Mouse (Mus musculus): Measurements from ENCODE around the gene Slc12a7. TPM values are rescaled to one million over a fixed set of nuclear protein-coding genes. Genes with fewer than 3 reads are reported as not detected.

Gene Slc12a7
- polyA plus RNA-seq, 1 experiment from 2014 or later: 9.2 TPM

DNA sequence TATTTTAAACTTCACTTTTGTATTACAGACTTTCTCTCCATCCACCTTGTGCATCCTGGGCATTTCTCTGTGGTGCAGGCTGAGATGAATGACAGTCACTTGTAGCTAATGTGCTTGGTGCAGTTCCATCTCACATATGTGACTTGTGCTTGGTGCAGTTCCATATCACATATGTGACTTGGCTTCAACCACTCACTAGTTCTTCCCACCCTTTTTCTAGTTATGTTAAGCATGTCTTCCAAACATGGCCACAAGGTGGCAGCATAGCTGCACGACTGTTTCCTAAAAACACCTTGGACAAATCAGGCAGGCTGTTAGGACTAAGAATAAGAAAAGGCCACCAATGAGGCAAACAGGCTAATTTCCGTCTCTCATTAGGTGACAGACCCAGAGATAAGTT, 14.7 kb upstream of the Slc12a7 start:
- ATAC-seq (ENCODE audit: insufficient read depth): no peak
- WGBS (ENCODE audit: insufficient replicate concordance): 4% methylated on average over 2 of the region's 2 CpGs
- H3K36me3 ChIP-seq (replicated peaks): no peaks in the 10 kb centered on the region
- H3K4me2 ChIP-seq: no peak overlapping the region
- H3K4me3 ChIP-seq (replicated peaks): no peak overlapping the region
- no peaks in the 10 kb centered on the region for H3K27me3 ChIP-seq
- H3K4me1 ChIP-seq (replicated peaks): no peaks in the 10 kb centered on the region
- no peak overlapping the region for H3K27ac ChIP-seq (replicated peaks)
- no peaks in the 10 kb centered on the region for H3K9me3 ChIP-seq (replicated peaks)
- no peak overlapping the region for H3K9ac ChIP-seq

DNA sequence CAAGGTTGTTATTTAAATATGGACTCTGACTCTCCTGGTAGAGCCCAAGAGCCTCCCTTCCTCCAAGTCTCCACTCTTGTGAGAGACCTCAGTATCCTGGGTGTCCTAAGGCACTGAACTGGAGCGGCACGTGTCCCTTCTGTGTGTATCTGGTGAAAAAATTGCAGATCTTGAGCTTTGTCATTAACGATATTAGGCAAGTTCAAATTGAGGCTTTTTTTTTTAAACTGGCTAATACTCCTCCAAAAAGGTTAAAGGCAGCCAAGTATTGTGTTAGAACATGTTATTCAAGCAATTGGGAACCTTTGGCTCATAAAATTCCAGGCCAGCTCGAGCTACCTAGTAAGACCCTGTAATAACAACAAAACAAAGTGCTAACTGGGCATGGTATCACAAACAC, 12.7 kb upstream of the Slc12a7 start:
- Histone ChIP-seq H3K4me3 (replicated peaks) (no peak overlapping the region), H3K9me3 (replicated peaks) (no peaks in the 10 kb centered on the region), H3K4me2 (no peak overlapping the region), H3K36me3 (replicated peaks) (no peaks in the 10 kb centered on the region), H3K27ac (replicated peaks) (no peak overlapping the region), H3K4me1 (replicated peaks) (no peaks in the 10 kb centered on the region), H3K27me3 (no peaks in the 10 kb centered on the region), H3K9ac (no peak overlapping the region)
- ATAC-seq (ENCODE audit: insufficient read depth): no peak
- 68% methylated on average over 4 of the region's 4 CpGs for WGBS (ENCODE audit: insufficient replicate concordance)

DNA sequence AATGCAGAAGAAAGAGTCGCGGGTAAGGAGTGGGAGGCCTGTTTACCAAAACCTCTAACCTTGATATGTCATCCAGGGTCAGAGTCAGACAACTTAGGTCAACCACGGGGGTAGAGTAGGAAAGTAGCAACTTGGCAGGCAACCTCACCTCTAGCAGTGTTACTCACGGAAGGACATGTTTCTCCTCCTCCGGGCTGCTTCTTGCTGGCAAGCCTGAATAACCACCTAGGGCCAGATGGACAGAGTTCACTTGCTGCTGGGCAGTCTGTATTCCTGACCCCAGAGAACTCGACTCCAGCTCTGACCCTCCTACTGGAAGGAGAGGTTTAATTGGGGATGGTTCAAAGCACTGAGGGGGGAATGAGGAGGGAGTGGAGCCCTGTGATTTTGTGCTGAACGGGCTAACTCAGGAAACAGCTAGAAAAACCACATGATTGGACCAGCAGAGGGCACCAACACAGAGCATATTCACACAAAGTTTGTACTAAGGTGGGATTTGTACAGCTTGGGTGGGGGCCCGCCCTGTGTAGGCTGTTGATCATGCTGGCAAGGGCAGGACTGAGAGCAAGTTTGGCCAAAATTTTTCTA, 9.7 kb upstream of the Slc12a7 start:
- Histone ChIP-seq H3K9me3 (replicated peaks) (no peaks in the 10 kb centered on the region), H3K4me1 (replicated peaks) (no peaks in the 10 kb centered on the region), H3K4me3 (replicated peaks) (no peak overlapping the region), H3K27ac (replicated peaks) (no peak overlapping the region), H3K27me3 (no peaks in the 10 kb centered on the region), H3K9ac (no peak overlapping the region), H3K4me2 (no peak overlapping the region), H3K36me3 (replicated peaks) (no peaks in the 10 kb centered on the region)
- ATAC-seq (ENCODE audit: insufficient read depth): 0 out of 2 replicates have a peak, but pooled peaks have one; percentile 15
- WGBS (ENCODE audit: insufficient replicate concordance): 26% methylated on average over 8 of the region's 8 CpGs

GRCm38 (mm10) chr13:73725315-73725714, 7.6 kb upstream of the Slc12a7 start:
- Histone ChIP-seq H3K9ac (no peak overlapping the region), H3K9me3 (replicated peaks) (no peaks in the 10 kb centered on the region), H3K27me3 (peaks cover 6% of the 10 kb centered on the region), H3K4me1 (replicated peaks) (no peaks in the 10 kb centered on the region), H3K4me3 (replicated peaks) (no peak overlapping the region), H3K4me2 (no peak overlapping the region), H3K27ac (replicated peaks) (no peak overlapping the region), H3K36me3 (replicated peaks) (no peaks in the 10 kb centered on the region)
- ATAC-seq (ENCODE audit: insufficient read depth): no peak
- WGBS (ENCODE audit: insufficient replicate concordance): 10% methylated on average over 5 of the region's 5 CpGs

GRCm38 (mm10) chr13:73727621-73728025, 5.3 kb upstream of the Slc12a7 start:
- Histone ChIP-seq H3K27ac (replicated peaks) (no peak overlapping the region), H3K4me2 (no peak overlapping the region)

DNA sequence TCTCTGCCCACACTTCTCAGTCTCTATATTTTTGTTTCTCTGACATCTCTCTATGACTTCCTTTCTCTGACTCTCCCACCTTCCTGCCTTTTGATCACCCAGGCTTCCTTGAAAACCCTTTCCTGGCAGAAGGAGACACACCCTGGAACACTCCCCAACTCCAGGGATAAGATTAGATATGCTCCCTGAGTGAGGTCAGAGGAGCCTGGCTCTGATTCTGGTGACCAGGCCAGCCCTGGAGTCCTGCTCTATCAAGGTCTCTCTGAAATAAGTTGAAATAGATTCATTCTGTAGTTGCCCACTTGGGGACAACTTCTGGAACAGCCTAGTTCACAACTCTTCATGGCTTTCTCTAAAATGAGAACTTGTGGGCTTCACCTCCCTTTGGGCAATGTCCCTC, 4.3 kb upstream of the Slc12a7 start:
- Histone ChIP-seq H3K4me1 (replicated peaks) (0 out of 2 replicates have a peak, but pooled peaks cover 3% of the 10 kb centered on the region), H3K9ac (no peak overlapping the region), H3K4me3 (replicated peaks) (no peak overlapping the region), H3K36me3 (replicated peaks) (no peaks in the 10 kb centered on the region), H3K9me3 (replicated peaks) (no peaks in the 10 kb centered on the region), H3K27ac (replicated peaks) (no peak overlapping the region), H3K27me3 (peaks cover 33% of the 10 kb centered on the region), H3K4me2 (no peak overlapping the region)
- ATAC-seq (ENCODE audit: insufficient read depth): no peak

More at GRCm38 (mm10) chr13:73727621-73728025, 5.3 kb upstream of the Slc12a7 start:
- 54% methylated on average over 2 of the region's 2 CpGs for WGBS (ENCODE audit: insufficient replicate concordance)
- H3K4me1 ChIP-seq (replicated peaks): no peaks in the 10 kb centered on the region
- H3K36me3 ChIP-seq (replicated peaks): no peaks in the 10 kb centered on the region
- no peak overlapping the region for H3K4me3 ChIP-seq (replicated peaks)
- ATAC-seq (ENCODE audit: insufficient read depth): no peak
- peaks cover 23% of the 10 kb centered on the region for H3K27me3 ChIP-seq
- H3K9ac ChIP-seq: no peak overlapping the region
- no peaks in the 10 kb centered on the region for H3K9me3 ChIP-seq (replicated peaks)

- no peaks in the 10 kb centered on the region for H3K9me3 ChIP-seq (replicated peaks)
- WGBS (ENCODE audit: insufficient replicate concordance): 58% methylated on average over 1 of the region's 1 CpGs
Observed at GRCm38 (mm10) chr13:73730913-73731312, 2.0 kb upstream of the Slc12a7 start.

GRCm38 (mm10) chr13:73732235-73732634, 659 bp upstream of the Slc12a7 start:
- Histone ChIP-seq H3K9me3 (replicated peaks) (no peaks in the 10 kb centered on the region), H3K4me3 (replicated peaks) (no peak overlapping the region), H3K4me2 (peak overlapping the region; percentile 62; the same call in 1 of the 2 replicates), H3K36me3 (replicated peaks) (no peaks in the 10 kb centered on the region), H3K4me1 (replicated peaks) (0 out of 2 replicates have a peak, but pooled peaks cover 5% of the 10 kb centered on the region), H3K27me3 (peaks cover 43% of the 10 kb centered on the region), H3K9ac (no peak overlapping the region), H3K27ac (replicated peaks) (no peak overlapping the region)
- ATAC-seq (ENCODE audit: insufficient read depth): no peak
- WGBS (ENCODE audit: insufficient replicate concordance): 47% methylated on average over 7 of the region's 7 CpGs

More at GRCm38 (mm10) chr13:73730913-73731312, 2.0 kb upstream of the Slc12a7 start:
- Histone ChIP-seq H3K27ac (replicated peaks) (no peak overlapping the region), H3K36me3 (replicated peaks) (no peaks in the 10 kb centered on the region), H3K27me3 (peaks cover 43% of the 10 kb centered on the region), H3K4me3 (replicated peaks) (no peak overlapping the region), H3K4me2 (no peak overlapping the region), H3K4me1 (replicated peaks) (0 out of 2 replicates have a peak, but pooled peaks cover 5% of the 10 kb centered on the region), H3K9ac (no peak overlapping the region)
- ATAC-seq (ENCODE audit: insufficient read depth): no peak

DNA sequence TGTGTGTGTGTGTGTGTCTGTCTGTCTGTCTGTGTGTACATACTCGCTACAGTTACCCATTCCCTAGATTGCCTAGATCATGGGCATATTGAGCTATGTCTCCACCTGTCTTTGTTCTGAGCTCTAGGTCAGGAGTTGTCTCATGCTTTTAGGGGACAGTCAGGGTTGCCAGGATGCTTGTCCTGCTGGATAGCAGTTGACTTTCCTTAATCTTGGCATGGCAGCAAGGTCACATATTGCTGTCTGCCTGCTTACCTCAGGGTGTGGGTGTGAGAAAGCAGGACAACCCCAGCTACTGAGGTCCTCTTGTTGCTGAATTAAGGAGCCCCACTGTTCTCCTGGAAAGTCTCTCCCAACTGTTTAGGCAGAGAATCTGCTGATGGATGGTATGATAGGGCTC, 1.5 kb downstream of the Slc12a7 start:
- Histone ChIP-seq H3K9ac (no peak overlapping the region), H3K27ac (replicated peaks) (no peak overlapping the region), H3K9me3 (replicated peaks) (no peaks in the 10 kb centered on the region), H3K4me3 (replicated peaks) (no peak overlapping the region), H3K36me3 (replicated peaks) (no peaks in the 10 kb centered on the region), H3K4me2 (no peak overlapping the region), H3K4me1 (replicated peaks) (0 out of 2 replicates have a peak, but pooled peaks cover 5% of the 10 kb centered on the region), H3K27me3 (peaks cover 43% of the 10 kb centered on the region)
- ATAC-seq (ENCODE audit: insufficient read depth): no peak
- 38% methylated on average over 1 of the region's 1 CpGs for WGBS (ENCODE audit: insufficient replicate concordance)

- Histone ChIP-seq H3K4me2 (no peak overlapping the region), H3K9ac (no peak overlapping the region), H3K4me3 (replicated peaks) (no peak overlapping the region), H3K9me3 (replicated peaks) (no peaks in the 10 kb centered on the region), H3K4me1 (replicated peaks) (0 out of 2 replicates have a peak, but pooled peaks cover 5% of the 10 kb centered on the region), H3K27me3 (peaks cover 37% of the 10 kb centered on the region), H3K36me3 (replicated peaks) (no peaks in the 10 kb centered on the region), H3K27ac (replicated peaks) (no peak overlapping the region)
- ATAC-seq (ENCODE audit: insufficient read depth): peak; percentile 56
- WGBS (ENCODE audit: insufficient replicate concordance): 55% methylated on average over 8 of the region's 8 CpGs
Observed at GRCm38 (mm10) chr13:73735270-73735669, 2.4 kb downstream of the Slc12a7 start.

- Histone ChIP-seq H3K4me1 (replicated peaks) (0 out of 2 replicates have a peak, but pooled peaks cover 5% of the 10 kb centered on the region), H3K9ac (no peak overlapping the region), H3K9me3 (replicated peaks) (no peaks in the 10 kb centered on the region), H3K36me3 (replicated peaks) (no peaks in the 10 kb centered on the region), H3K27me3 (peaks cover 35% of the 10 kb centered on the region), H3K4me2 (no peak overlapping the region), H3K4me3 (replicated peaks) (no peak overlapping the region), H3K27ac (replicated peaks) (no peak overlapping the region)
- WGBS (ENCODE audit: insufficient replicate concordance): 26% methylated on average over 2 of the region's 2 CpGs
- no peak for ATAC-seq (ENCODE audit: insufficient read depth)
Observed at GRCm38 (mm10) chr13:73735928-73736327, 3.0 kb downstream of the Slc12a7 start.

DNA sequence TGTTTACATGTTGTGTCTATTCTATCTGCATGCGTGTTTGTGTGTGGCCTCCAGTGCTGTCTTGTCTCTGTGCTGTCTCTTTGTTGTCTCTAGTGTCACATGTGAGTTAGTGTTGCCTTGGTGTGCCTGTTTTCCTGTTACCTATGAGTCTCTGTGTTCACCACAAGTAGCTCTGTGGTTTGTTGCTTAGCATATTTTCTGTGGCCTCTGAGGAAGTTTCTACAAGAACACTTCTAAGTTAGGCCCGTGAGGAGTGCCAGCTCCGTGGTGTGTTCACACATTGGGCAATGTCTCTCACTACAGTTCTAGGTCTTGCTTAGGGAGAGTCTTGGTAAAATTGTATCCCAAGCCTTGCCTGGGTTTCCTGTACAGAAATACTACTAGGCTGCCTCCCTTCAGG, 4.0 kb downstream of the Slc12a7 start:
- Histone ChIP-seq H3K4me3 (replicated peaks) (no peak overlapping the region), H3K27me3 (peaks cover 26% of the 10 kb centered on the region), H3K9me3 (replicated peaks) (no peaks in the 10 kb centered on the region), H3K27ac (replicated peaks) (no peak overlapping the region), H3K9ac (no peak overlapping the region), H3K36me3 (replicated peaks) (no peaks in the 10 kb centered on the region), H3K4me1 (replicated peaks) (0 out of 2 replicates have a peak, but pooled peaks cover 5% of the 10 kb centered on the region), H3K4me2 (no peak overlapping the region)
- no peak for ATAC-seq (ENCODE audit: insufficient read depth)
- 36% methylated on average over 3 of the region's 3 CpGs for WGBS (ENCODE audit: insufficient replicate concordance)

Data from liver, embryonic 15.5 days (tissue).